Mouse (Mus musculus) monocyte, adult 59 days (primary cell): ENCODE results near the gene Etfb. TPM values are rescaled to one million over a fixed set of nuclear protein-coding genes. Genes with fewer than 3 reads are reported as not detected.

Experiments used
- total RNA-seq, 2 experiments: library from RNA; stranded (reverse); gene quantifications; one replicate each; pipeline ENCODE4 v1.2.4; 2023

Etfb gene
- 10 to 100 TPM; 70.6 to 73.5 TPM for total RNA-seq

DNA sequence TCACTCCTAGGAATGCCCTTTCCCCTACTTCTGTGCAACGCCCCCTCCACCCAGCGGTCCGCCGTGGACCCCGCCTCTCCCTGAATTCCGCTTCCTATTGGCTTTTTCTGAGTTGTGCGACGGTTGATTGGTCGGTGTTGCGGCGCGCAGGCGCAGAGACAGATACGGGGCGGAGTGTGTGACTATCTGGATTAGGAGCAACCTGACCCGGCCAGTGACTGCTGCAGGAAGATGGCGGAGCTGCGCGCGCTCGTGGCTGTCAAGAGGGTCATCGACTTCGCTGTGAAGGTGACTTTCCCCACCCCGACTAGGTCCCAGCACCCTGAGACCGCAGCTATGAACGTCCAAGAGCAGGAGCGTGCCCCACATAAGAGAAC is at the start of gene Etfb, which contains the start of gene Gm45233:
Gene Etfb, plus strand, starts transcription at position 167 of the 377 bp plus-strand sequence.
Gene Gm45233, plus strand, starts transcription at position 212 of the 377 bp plus-strand sequence.

DNA sequence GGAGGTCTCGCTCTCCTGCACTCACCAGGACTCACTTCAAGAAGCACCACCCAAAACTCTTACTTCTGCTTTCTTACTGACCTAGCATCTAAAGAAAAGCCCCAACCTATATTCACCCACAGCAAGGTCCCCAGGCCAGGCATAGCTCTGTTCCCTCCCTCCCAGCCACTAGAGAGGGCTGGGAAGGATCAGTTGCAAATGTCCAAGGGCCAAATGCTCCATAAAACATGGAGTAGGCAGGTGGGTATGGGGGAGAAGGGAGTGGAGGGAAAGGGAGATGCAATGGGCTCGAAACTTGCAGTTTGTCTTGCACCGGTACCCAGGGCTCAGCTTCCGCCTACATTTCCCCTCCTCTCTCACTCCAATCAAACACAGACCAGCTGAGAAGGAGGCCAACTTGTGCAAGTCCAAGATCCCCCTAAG is 35.7 kb upstream of the Etfb start, which contains the start of gene Siglecg:
Gene Siglecg, plus strand, starts transcription at position 74 of the 423 bp plus-strand sequence.

DNA sequence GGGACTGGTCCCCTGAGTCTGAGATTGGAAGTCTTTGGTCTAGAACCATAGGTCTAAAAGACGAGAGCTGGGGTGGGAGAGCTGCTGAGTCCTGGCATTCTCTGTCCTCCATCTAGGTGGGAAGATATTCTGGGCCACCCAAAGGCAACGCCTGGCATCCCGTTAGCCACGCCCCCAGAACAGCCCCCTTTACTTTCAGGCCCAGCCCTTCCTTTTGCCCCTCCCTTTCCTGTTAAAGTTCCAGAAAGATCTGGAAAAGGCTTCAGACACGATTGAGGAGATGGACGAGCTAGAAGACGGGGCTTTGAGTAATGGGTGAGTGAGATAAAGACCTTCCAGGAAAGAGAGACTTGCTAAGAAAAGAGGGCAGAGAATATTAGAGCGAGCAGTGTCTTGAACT is 16.5 kb upstream of the Etfb start, which contains the start of gene Lim2:
Gene Lim2, plus strand, starts transcription at position 265 of the 400 bp plus-strand sequence.

DNA sequence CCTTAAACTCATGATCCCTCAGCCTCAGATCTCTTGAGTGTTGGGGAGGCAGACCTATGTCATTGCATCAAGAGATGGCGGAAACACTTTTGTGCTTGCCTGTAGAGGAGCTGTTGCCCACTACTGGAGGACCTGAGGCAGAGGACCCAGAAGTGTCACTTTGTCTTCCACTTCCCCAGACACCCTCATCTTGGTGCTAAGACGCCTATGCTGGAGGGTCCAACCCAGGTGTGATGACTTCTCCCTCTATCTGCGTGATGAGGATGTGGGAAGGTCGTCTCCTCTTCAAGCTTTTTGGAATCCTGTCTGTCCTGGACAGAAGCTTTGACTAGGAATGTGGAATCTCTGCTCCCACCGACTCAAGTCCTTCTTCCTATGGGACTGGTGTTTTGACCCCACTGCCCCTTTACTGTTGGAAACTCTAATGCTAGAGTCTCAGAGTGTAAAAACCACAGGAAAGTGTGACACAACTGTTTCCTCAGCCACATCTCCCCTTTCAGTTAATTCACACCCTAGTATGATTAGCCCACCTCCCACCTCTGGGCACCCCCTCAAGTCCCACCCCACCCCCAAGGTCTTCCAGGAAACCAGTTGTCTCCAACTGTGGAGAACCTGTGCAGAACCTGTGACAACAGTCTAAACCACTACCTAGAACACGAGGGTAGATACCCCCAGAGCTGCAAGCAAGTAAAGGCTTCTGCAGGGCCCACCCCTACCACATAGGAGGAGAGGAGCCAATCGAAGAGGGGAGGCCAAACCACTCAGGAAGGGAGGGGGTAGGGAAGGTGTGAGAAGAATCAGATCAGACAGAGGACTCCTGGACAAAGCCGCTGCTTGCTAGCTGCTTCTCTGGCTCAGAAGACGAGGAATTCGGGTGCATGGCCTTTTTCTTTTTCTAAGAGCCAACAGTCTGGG is 7.3 kb upstream of the Etfb start, which contains the start of gene Nkg7:
Gene Nkg7, plus strand, starts transcription at position 733 of the 915 bp plus-strand sequence.

DNA sequence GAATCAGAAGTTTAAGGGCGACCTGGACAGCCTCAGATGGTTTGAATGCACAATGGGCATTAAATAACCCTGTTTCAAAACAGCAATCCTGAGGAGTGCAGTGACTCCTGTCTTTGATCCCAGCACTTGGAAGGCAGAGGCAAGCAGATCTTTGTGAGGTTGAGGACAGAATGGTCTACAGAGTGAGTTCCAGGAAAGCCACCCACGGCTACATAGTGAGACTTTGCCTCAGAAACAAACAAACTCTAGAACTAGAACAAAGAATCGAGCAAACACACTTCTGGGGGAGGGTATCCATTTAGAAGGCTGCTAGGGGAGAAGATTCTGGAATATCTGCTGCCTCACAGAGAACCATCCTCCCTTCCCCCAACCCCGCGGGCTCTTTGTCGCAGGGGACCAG is 3.4 kb upstream of the Etfb start, which contains the start of gene Cldnd2:
Gene Cldnd2, plus strand, starts transcription at position 301 of the 400 bp plus-strand sequence.

DNA sequence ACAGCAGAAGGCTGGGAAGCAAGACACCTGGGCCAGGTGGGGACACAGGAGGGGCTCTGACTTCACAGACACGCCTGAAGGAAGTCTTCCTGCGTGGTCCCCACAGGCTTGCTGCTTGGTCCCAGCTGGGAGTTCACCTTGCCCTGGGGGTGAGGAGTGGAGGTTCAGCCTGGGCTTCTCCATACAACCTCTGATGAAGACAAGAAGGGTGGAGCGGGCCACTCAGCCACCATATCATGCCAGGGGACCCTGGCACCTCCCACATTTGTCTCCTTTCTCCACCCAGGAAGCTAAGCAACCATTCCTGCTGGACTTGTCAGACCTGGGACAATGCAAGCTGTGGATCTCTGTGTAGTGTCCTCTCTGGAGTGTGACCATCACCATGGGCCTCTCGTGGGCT is 19.0 kb downstream of the Etfb start, which contains the start of gene Vsig10l:
Gene Vsig10l, plus strand, starts transcription at position 301 of the 400 bp plus-strand sequence.

DNA sequence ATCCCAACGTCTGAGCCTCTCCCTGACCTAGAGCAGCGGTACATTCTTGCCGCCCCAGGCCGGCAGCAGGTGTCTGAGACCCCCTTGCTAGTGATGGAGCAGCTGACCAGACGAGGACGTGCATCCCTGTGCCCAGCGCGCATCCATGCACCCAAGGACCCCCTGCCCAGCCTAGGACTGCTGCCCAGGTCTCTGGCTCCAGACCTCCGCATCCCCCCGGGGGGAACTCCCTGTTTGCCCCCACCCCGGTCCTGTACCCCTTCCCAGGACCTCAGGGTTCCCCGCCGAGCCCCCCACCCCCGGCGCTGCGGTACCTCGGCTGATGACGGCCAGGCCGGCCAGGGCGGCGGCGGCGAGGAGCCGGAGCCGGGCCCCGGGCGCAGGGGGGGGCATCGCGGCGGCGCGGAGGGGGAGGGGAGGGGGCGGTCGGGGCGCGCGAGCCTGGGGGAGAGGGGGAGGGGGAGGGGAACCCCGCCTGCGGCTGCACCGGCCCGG is 45.8 kb downstream of the Etfb start, which contains the start of gene Iglon5:
Gene Iglon5, minus strand, starts transcription at position 445 of the 495 bp plus-strand sequence.

Other genes with a start within 250 kb of the Etfb start
- 10 to 100 TPM; 19.0 to 21.5 TPM for gene Zfp715, start 130.8 kb upstream of the Etfb start, total RNA-seq
- gene Siglecf, start 92.7 kb upstream of the Etfb start, total RNA-seq, result under 1 TPM in 1 of 2 experiments, not detected in 1; 0.55 TPM
- gene Siglecg, start 35.9 kb upstream of the Etfb start, total RNA-seq, result 1 to 10 TPM; 8.9 to 9.6 TPM
- not detected for gene Lim2, start 16.4 kb upstream of the Etfb start, total RNA-seq
- under 1 TPM in 1 of 2 experiments, not detected in 1; 0.81 TPM for gene Nkg7, start 7.0 kb upstream of the Etfb start, total RNA-seq
- not detected for gene Cldnd2, start 3.3 kb upstream of the Etfb start, total RNA-seq
- not detected for gene Gm45233, start within 50 bp of the Etfb start, total RNA-seq
- gene Vsig10l, start 19.1 kb downstream of the Etfb start, total RNA-seq, result 1 to 10 TPM; 4.6 to 6.6 TPM
- gene Iglon5, start 46.0 kb downstream of the Etfb start, total RNA-seq, result not detected
- gene 4931406B18Rik, start 61.9 kb downstream of the Etfb start, total RNA-seq, result not detected
- 10 to 100 TPM; 61.6 to 75.0 TPM for gene Cd33, start 100.3 kb downstream of the Etfb start, total RNA-seq
- gene Zfp658, start 118.2 kb downstream of the Etfb start, total RNA-seq, result 10 to 100 TPM; 10.2 to 11.0 TPM
- 10 to 100 TPM; 10.5 to 10.7 TPM for gene Zfp719, start 135.5 kb downstream of the Etfb start, total RNA-seq
- 1 to 10 TPM in 1 of 2 experiments, not detected in 1; 1.2 TPM for gene Zfp819, start 163.1 kb downstream of the Etfb start, total RNA-seq
- not detected for gene Ceacam18, start 190.6 kb downstream of the Etfb start, total RNA-seq
- gene Siglece, start 216.1 kb downstream of the Etfb start, total RNA-seq, result 100 to 1,000 TPM; 128 to 137 TPM
- gene Ctu1, start 227.9 kb downstream of the Etfb start, total RNA-seq, result 1 to 10 TPM; 6.9 to 7.3 TPM
- not detected for gene Klk14, start 246.3 kb downstream of the Etfb start, total RNA-seq